10 mouse cellular contexts compared by ENCODE assay signal in the genomic region with DNA sequence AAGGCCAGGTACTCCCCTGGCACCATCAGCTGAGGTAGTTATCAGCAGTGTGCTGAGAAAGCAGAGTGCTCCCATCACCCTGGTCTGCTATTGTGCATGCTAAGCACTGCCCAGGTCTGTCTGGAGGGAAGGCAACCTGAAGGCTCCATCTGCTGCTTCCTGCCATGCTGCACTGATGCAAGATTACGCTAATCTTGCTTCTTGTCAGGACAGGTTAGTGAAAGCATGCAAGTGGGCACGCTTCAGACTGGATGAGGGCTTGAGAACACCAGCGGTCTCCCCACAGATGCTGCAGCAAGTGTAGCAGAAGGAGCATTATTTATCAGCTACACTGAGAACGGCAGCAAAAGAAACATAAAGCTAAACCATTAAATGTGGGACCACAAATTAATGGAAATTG.
A peak's percentile ranks its signal among the peaks of the same experiment; 100 is the strongest.
DNase-seq lines count a peak whose midpoint lies in the region; ATAC-seq and TF ChIP-seq lines count a peak whose summit lies in the region.
"Had no signal": no experiment of that assay in that cellular context is flagged by ENCODE, and none has a peak within 500 bp of the region (broad histone marks: within the 10 kb centered on the region; RNA-seq: fewer than 3 reads in every experiment).

No protein-coding gene starts in this region.

- H3K9ac ChIP-seq in neural tube, embryonic 13.5 days = no peak overlapping the region
- H3K9ac ChIP-seq in embryonic facial prominence, embryonic 14.5 days (ENCODE audit: low read depth, low read length) = no peak overlapping the region
- no peak overlapping the region for H3K9ac ChIP-seq in midbrain, embryonic 12.5 days (replicated peaks)

- intact Hi-C loops in left cerebral cortex, adult 2 months (cut with DNase I) = no loop called here

- 69% methylated on average over 4 of the region's 4 CpGs for WGBS in neural tube, embryonic 13.5 days
- WGBS in embryonic facial prominence, embryonic 14.5 days = 72% methylated on average over 4 of the region's 4 CpGs
- 81% methylated on average over 4 of the region's 4 CpGs for WGBS in midbrain, embryonic 12.5 days

- no peaks in the 10 kb centered on the region for H3K9me3 ChIP-seq in neural tube, embryonic 13.5 days
- H3K9me3 ChIP-seq in embryonic facial prominence, embryonic 14.5 days (ENCODE audit: control insufficient read depth, low read length) = no peaks in the 10 kb centered on the region
- H3K9me3 ChIP-seq in midbrain, embryonic 12.5 days = no peaks in the 10 kb centered on the region

- no peak for DNase-seq in neural tube, embryonic 10.5 days (ENCODE audit: extremely low spot score, low spot score)
- DNase-seq in embryonic facial prominence, embryonic 14.5 days (ENCODE audit: low spot score) = peak; percentile 28
- DNase-seq in heart, adult 18-20 months = no peak
- no peak for DNase-seq in testis, postnatal 10 days (ENCODE audit: low spot score)
- DNase-seq in left cerebral cortex, adult 2 months (ENCODE audit: extremely low spot score in 1 of 2, low spot score in 2 of 2) = no peak
- DNase-seq: gastrocnemius, postnatal 25 days; kidney, postnatal 10 days; lung, adult 18-20 months had no signal

- H3K4me3 ChIP-seq in neural tube, embryonic 13.5 days = no peak overlapping the region
- H3K4me3 ChIP-seq in embryonic facial prominence, embryonic 14.5 days (ENCODE audit: low read depth, low read length) = no peak overlapping the region
- H3K4me3 ChIP-seq in midbrain, embryonic 12.5 days = no peak overlapping the region
- H3K4me3 ChIP-seq in left cerebral cortex, adult 2 months = no peak overlapping the region

- ATAC-seq in neural tube, embryonic 13.5 days (ENCODE audit: low read depth) = no peak
- peak; percentile 69; the same call in 1 of the 2 replicates for ATAC-seq in embryonic facial prominence, embryonic 14.5 days (ENCODE audit: low read depth)
- ATAC-seq in midbrain, embryonic 12.5 days (ENCODE audit: low FRiP score, low read depth) = peak; percentile 9; the same call in 1 of the 2 replicates

- H3K4me2 ChIP-seq in neural tube, embryonic 13.5 days = no peak overlapping the region
- no peak overlapping the region for H3K4me2 ChIP-seq in embryonic facial prominence, embryonic 14.5 days (ENCODE audit: low read depth, low read length)
- H3K4me2 ChIP-seq in midbrain, embryonic 12.5 days (replicated peaks) = no peak overlapping the region

- TF ChIP-seq CTCF in left cerebral cortex, adult 2 months (IDR thresholded peaks at IDR 0.05) = no peak

- peaks cover 12% of the 10 kb centered on the region for H3K4me1 ChIP-seq in neural tube, embryonic 13.5 days (replicated peaks)
- H3K4me1 ChIP-seq in embryonic facial prominence, embryonic 14.5 days (ENCODE audit: control insufficient read depth, insufficient read depth, low read length) = peaks cover 14% of the 10 kb centered on the region; the same call in 1 of the 2 replicates
- H3K4me1 ChIP-seq in midbrain, embryonic 12.5 days = peaks cover 8% of the 10 kb centered on the region; the same call in 1 of the 2 replicates

- H3K36me3 ChIP-seq in neural tube, embryonic 13.5 days = no peaks in the 10 kb centered on the region
- no peaks in the 10 kb centered on the region for H3K36me3 ChIP-seq in embryonic facial prominence, embryonic 14.5 days (ENCODE audit: control insufficient read depth, insufficient read depth, low read length)
- no peaks in the 10 kb centered on the region for H3K36me3 ChIP-seq in midbrain, embryonic 12.5 days

- no peaks in the 10 kb centered on the region for H3K27me3 ChIP-seq in neural tube, embryonic 13.5 days
- H3K27me3 ChIP-seq in embryonic facial prominence, embryonic 14.5 days (replicated peaks; ENCODE audit: control insufficient read depth, insufficient read depth, low read length) = no peaks in the 10 kb centered on the region
- no peaks in the 10 kb centered on the region for H3K27me3 ChIP-seq in midbrain, embryonic 12.5 days

- peak overlapping the region; percentile 23; the same call in 1 of the 2 replicates for H3K27ac ChIP-seq in neural tube, embryonic 13.5 days (replicated peaks)
- no peak overlapping the region for H3K27ac ChIP-seq in embryonic facial prominence, embryonic 14.5 days (replicated peaks; ENCODE audit: low read depth, low read length)
- no peak overlapping the region for H3K27ac ChIP-seq in midbrain, embryonic 12.5 days (replicated peaks)
- H3K27ac ChIP-seq in left cerebral cortex, adult 2 months = no peak overlapping the region
